Mouse (Mus musculus): ENCODE measurements around the gene Vstm4.
A peak's percentile ranks its signal among the peaks of the same experiment; 100 is the strongest.

Gene Vstm4

GRCm38 (mm10) chr14:32859831-32860569 is 3.4 kb downstream of the Vstm4 start:
- no peak for DNase-seq

- no peak for DNase-seq
These were observed 4.6 kb downstream of the Vstm4 start for GRCm38 (mm10) chr14:32861149-32861581.

GRCm38 (mm10) chr14:32861656-32862055 is 5.1 kb downstream of the Vstm4 start:
- DNase-seq = no peak

GRCm38 (mm10) chr14:32865331-32865730 is 8.8 kb downstream of the Vstm4 start:
- no peak for DNase-seq

- DNase-seq = no peak
These were observed 15.4 kb downstream of the Vstm4 start for GRCm38 (mm10) chr14:32871963-32872362.

- no peak for DNase-seq
These were observed 21.0 kb downstream of the Vstm4 start for GRCm38 (mm10) chr14:32877549-32877948.

- DNase-seq = no peak
These were observed 23.8 kb downstream of the Vstm4 start for GRCm38 (mm10) chr14:32880332-32880731.

GRCm38 (mm10) chr14:32881693-32882092 is 25.1 kb downstream of the Vstm4 start:
- DNase-seq = no peak

- DNase-seq = peak; percentile 32
These were observed 32.5 kb downstream of the Vstm4 start for GRCm38 (mm10) chr14:32888876-32889674.

- peak; percentile 23 for DNase-seq
These were observed 37.8 kb downstream of the Vstm4 start for GRCm38 (mm10) chr14:32894341-32894853.

- DNase-seq = no peak
These were observed 38.3 kb downstream of the Vstm4 start for GRCm38 (mm10) chr14:32894878-32895277.

GRCm38 (mm10) chr14:32896896-32897295 is 40.3 kb downstream of the Vstm4 start:
- peak; percentile 12 for DNase-seq

GRCm38 (mm10) chr14:32903203-32903602 is 46.6 kb downstream of the Vstm4 start:
- no peak for DNase-seq

GRCm38 (mm10) chr14:32906545-32906944 is 50.0 kb downstream of the Vstm4 start:
- no peak for DNase-seq

GRCm38 (mm10) chr14:32909112-32909511 is 52.6 kb downstream of the Vstm4 start:
- no peak for DNase-seq

- DNase-seq = no peak
These were observed 54.6 kb downstream of the Vstm4 start for GRCm38 (mm10) chr14:32911187-32911586.

- DNase-seq = no peak
These were observed 58.8 kb downstream of the Vstm4 start for GRCm38 (mm10) chr14:32915360-32915759.

- no peak for DNase-seq
These were observed 61.4 kb downstream of the Vstm4 start for GRCm38 (mm10) chr14:32917919-32918318.

GRCm38 (mm10) chr14:32923871-32924270 is 67.3 kb downstream of the Vstm4 start:
- DNase-seq = no peak

GRCm38 (mm10) chr14:32931709-32932108 is 75.2 kb downstream of the Vstm4 start:
- DNase-seq = no peak

- DNase-seq = no peak
These were observed 75.7 kb downstream of the Vstm4 start for GRCm38 (mm10) chr14:32932220-32932619.

- no peak for DNase-seq
These were observed 77.5 kb downstream of the Vstm4 start for GRCm38 (mm10) chr14:32934064-32934463.

GRCm38 (mm10) chr14:32939217-32939616 is 82.7 kb downstream of the Vstm4 start:
- no peak for DNase-seq

- no peak for DNase-seq
These were observed 91.0 kb downstream of the Vstm4 start for GRCm38 (mm10) chr14:32947512-32947911.

All from kidney, adult 18-20 months (tissue).